Mouse (Mus musculus) ES-E14 (cell line): ENCODE measurements around the gene Vash1.

Experiments used
- HCFC1 ChIP-seq: IDR thresholded peaks from 2 replicates; pipeline ENCODE4 v1.6.1; 2012; ENCODE audit warnings: low read length, inconsistent platforms, borderline replicate concordance; ENCODE audit not compliant: insufficient read depth
- MAFK ChIP-seq: IDR thresholded peaks from 2 replicates; pipeline ENCODE4 v1.6.1; 2014; ENCODE audit warnings: mild to moderate bottlenecking, low read depth, low read length, inconsistent platforms; ENCODE audit not compliant: insufficient read depth
- ZC3H11A ChIP-seq: IDR thresholded peaks from 2 replicates; pipeline ENCODE4 v1.6.1; 2012; ENCODE audit warnings: low read depth, mild to moderate bottlenecking, inconsistent platforms, low read length, borderline replicate concordance

- TF ChIP-seq ZC3H11A = no peak
- TF ChIP-seq HCFC1 = no peak
- no peak for TF ChIP-seq MAFK
These were observed 1.5 kb downstream of the Vash1 start for GRCm38 (mm10) chr12:86679991-86680491.
